Mouse (Mus musculus) lung, postnatal 0 days (tissue): ENCODE results near the gene Acin1.

Experiments used
- CTCF ChIP-seq: IDR thresholded peaks from 2 replicates; pipeline ENCODE4 v1.5.1; 2016; ENCODE audit warnings: antibody characterized with exemption, mild to moderate bottlenecking
- EP300 ChIP-seq: IDR thresholded peaks from 2 replicates; pipeline ENCODE4 v1.6.1; 2016; ENCODE audit warnings: antibody characterized with exemption, mild to moderate bottlenecking, control low read depth

DNA sequence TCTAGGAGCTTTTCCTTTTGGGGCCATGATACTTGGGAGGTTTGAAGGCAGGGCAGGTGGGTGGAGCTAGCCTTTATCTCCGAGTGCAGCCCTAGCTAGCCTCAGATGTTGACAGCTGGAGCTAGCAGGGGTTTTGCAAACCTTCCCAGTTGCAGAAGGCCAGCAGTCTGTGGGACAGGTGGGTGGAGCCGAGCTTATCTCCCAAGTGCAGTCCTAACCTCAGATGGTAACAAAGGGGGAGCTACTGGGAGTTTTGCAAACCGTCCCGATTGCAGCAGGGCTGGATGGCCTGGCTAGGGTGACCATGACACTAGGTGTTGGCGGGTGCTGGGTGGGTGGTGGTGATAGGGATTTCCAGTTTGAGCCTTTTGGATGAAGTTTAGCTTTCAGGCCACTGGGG is 19.1 kb upstream of the Acin1 start:
- TF ChIP-seq EP300: no peak
- no peak for TF ChIP-seq CTCF
